Mouse (Mus musculus) neural tube, postnatal 0 days (tissue): ENCODE measurements around the gene Gtpbp6. TPM values are rescaled to one million over a fixed set of nuclear protein-coding genes. Genes with fewer than 3 reads are reported as not detected.

ENCODE experiments used
- polyA plus RNA-seq: library from polyadenylated mRNA; unstranded; fragments of >200 nt; fragmentation: Nextera tagmentation; extraction: Ambion mirVana; gene quantifications from 2 replicates; pipeline ENCODE4 v1.2.1, GENCODE M21; 2015

Gtpbp6 gene
- 63.0 and 73.9 TPM in 2 replicates for polyA plus RNA-seq

GRCm38 (mm10) chr5:110107581-110108304 is at the start of gene Gtpbp6:
TSS of gene Gtpbp6 (minus strand) at chr5:110108197.

GRCm38 (mm10) chr5:110135293-110136086 is 27.5 kb upstream of the Gtpbp6 start, which contains the start of gene Chfr:
TSS of gene Chfr (plus strand) at chr5:110135842.

DNA sequence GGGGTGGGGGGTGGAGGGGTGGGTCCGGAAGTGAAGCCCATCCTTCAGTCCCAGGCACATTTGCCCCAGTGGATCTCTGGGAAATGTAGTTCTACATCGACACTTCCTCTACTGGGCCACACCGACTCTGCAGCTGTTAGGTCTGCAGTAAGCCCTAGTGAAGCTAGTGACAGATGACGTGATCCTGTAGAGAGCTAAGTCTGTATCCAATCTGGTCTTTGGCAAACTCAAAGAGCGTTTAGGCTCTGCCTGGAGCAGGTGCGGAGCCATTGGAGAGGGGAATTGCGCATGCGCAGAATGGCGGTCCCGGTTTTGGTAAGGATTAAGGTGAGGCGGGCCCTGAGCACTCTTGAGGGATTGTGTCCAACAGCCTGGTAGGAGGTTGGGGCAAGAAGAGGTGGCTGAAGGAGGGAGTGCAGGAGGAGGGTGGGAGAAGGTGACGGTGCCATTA is 2.0 kb upstream of the Gtpbp6 start, which contains the start of gene Zfp605:
Zfp605 (plus strand) TSS at position 102 of the 451 bp plus-strand sequence.

GRCm38 (mm10) chr5:110099656-110100580 is 8.1 kb downstream of the Gtpbp6 start, which contains the start of gene Plcxd1:
TSS of gene Plcxd1 (plus strand) at chr5:110099969.

DNA sequence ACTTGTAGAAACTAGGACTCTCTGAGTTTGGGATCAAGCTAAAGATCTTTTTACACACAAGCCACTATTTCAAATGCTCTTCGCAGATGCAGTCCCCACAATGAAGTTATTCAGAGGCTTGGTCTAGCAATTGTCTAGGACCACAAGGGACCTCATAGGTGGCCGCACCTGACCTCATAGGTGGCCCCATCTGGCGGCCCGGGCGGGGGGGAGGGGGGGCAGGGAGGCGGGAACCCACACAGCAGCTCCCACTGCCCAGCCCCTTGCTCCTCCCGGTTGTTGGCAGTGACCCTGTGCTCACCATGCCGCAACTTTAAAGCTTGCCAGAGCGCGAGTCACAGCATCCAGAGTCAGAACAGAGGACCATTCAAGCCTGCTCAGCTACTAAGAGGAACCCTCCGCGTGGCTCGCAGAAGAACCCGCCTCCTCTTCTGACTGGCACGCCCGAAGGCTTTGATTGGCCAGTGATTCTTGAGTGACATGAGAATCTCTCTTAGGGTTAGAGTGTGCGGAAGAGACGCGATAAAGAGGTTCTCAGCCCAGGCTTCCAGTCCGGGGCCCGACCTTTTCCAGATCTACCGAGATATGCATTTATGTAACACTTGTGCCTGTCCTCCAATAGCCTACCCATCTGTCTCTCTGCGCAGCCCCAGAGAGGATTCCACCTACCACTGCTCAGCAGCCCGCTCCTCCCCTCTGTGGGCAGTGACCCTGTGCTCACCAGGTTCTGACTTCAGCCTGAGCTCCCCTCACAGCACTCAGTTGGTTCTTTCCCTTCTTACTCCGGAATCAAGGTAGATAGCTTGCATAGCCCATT is 13.8 kb downstream of the Gtpbp6 start, which contains the start of gene Gm35315:
Gm35315 (minus strand) TSS at position 391 of the 817 bp plus-strand sequence.

GRCm38 (mm10) chr5:110072413-110072812 is 35.6 kb downstream of the Gtpbp6 start, which contains the start of gene Gm17655:
TSS of gene Gm17655 (minus strand) at chr5:110072513.

Other genes with a start within 250 kb of the Gtpbp6 start
- 0.59 and 0.65 TPM in 2 replicates for gene Gm15446, start 184.8 kb downstream of the Gtpbp6 start, polyA plus RNA-seq
- 18.9 and 24.4 TPM in 2 replicates for gene Zfp932, start 111.7 kb downstream of the Gtpbp6 start, polyA plus RNA-seq
- gene Gm17655, start 35.7 kb downstream of the Gtpbp6 start, polyA plus RNA-seq: 4.3 and 5.1 TPM in 2 replicates
- 0.39 and 0.41 TPM in 2 replicates for gene Gm35315, start 13.8 kb downstream of the Gtpbp6 start, polyA plus RNA-seq
- 9.1 and 9.2 TPM in 2 replicates for gene Plcxd1, start 8.2 kb downstream of the Gtpbp6 start, polyA plus RNA-seq
- gene Zfp605, start 1.9 kb upstream of the Gtpbp6 start, polyA plus RNA-seq: 14.4 and 14.7 TPM in 2 replicates
- 46.6 and 53.5 TPM in 2 replicates for gene Chfr, start 27.6 kb upstream of the Gtpbp6 start, polyA plus RNA-seq
- gene Golga3, start 68.5 kb upstream of the Gtpbp6 start, polyA plus RNA-seq: 17.1 and 17.5 TPM in 2 replicates
- gene Ankle2, start 122.8 kb upstream of the Gtpbp6 start, polyA plus RNA-seq: 20.0 and 22.5 TPM in 2 replicates
- gene Pgam5, start 161.7 kb upstream of the Gtpbp6 start, polyA plus RNA-seq: 91.6 and 96.7 TPM in 2 replicates
- 24.0 and 30.3 TPM in 2 replicates for gene Pxmp2, start 178.0 kb upstream of the Gtpbp6 start, polyA plus RNA-seq
- gene Pole, start 178.1 kb upstream of the Gtpbp6 start, polyA plus RNA-seq: 3.4 and 4.6 TPM in 2 replicates
- 10.4 and 12.5 TPM in 2 replicates for gene P2rx2, start 235.0 kb upstream of the Gtpbp6 start, polyA plus RNA-seq
- 0.47 TPM in 1 of 2 replicates, not detected in the other for gene Lrcol1, start 236.5 kb upstream of the Gtpbp6 start, polyA plus RNA-seq